Mouse (Mus musculus): ENCODE measurements around the gene Dusp9. TPM values are rescaled to one million over a fixed set of nuclear protein-coding genes. Genes with fewer than 3 reads are reported as not detected.

Dusp9 gene
- polyA plus RNA-seq, 1 experiment from 2014 or later, result 6.3 TPM

GRCm38 (mm10) chrX:73639901-73640469 lies 766 bp downstream of the Dusp9 start:
- Histone ChIP-seq H3K9ac (peak overlapping the region; percentile 56), H3K4me3 (peak overlapping the region; percentile 48), H3K4me2 (peak overlapping the region; percentile 72), H3K4me1 (peaks cover 9% of the 10 kb centered on the region), H3K27me3 (replicated peaks) (peaks cover 89% of the 10 kb centered on the region), H3K36me3 (no peaks in the 10 kb centered on the region), H3K9me3 (no peaks in the 10 kb centered on the region), H3K27ac (replicated peaks) (no peak overlapping the region)
- ATAC-seq (ENCODE audit: extremely low read depth, insufficient number of reproducible peaks, low FRiP score, low TSS enrichment), result peak; percentile 35; the same call in 1 of the 2 replicates
- 10% methylated on average over 40 of the region's 41 CpGs for WGBS

DNA sequence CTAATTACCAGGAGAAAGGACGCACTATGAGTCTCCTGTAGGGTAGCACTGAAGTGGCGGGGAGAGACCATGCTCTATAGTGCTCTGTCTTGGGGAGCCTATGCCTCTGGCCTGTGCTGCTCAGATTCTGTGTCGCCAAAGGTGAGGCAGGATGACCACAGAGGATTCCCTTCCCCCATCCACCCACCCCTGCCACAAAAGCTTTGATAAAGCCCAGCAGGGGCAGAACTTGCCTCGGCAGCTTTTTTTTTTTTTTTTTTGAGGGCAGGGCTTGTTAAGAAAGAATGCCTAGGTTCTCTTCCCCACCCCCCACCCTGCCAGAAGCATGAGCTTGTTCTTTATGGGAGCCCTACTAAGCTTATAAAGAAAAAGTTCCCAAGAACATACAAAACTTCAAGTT lies 5.9 kb downstream of the Dusp9 start:
- 22% methylated on average over 4 of the region's 4 CpGs for WGBS
- no peak for ATAC-seq (ENCODE audit: extremely low read depth, insufficient number of reproducible peaks, low FRiP score, low TSS enrichment)
- H3K9me3 ChIP-seq, result no peaks in the 10 kb centered on the region

DNA sequence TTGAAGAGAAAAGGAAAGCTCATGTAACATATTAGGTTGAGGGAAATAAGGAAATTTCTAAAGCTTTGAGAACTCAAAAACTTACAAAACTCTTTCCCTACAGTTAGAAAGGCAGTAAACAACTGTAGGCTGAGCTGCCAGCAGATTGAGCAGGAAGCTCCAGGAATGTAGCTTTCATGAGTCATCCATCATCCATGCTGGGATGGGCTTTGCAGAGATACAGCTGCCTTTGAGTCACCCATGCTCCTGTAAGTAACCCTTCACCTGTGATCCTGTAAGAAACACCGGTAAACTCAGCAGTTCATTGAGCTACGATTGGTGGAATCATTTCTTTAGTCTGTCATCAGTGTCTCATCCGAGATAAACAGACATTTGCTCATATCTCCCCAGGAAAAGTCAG lies 11.7 kb downstream of the Dusp9 start:
- Histone ChIP-seq H3K36me3 (no peaks in the 10 kb centered on the region), H3K4me3 (no peak overlapping the region), H3K9me3 (no peaks in the 10 kb centered on the region), H3K27me3 (replicated peaks) (peaks cover 19% of the 10 kb centered on the region), H3K27ac (replicated peaks) (no peak overlapping the region), H3K4me1 (no peaks in the 10 kb centered on the region), H3K4me2 (no peak overlapping the region), H3K9ac (no peak overlapping the region)
- ATAC-seq (ENCODE audit: extremely low read depth, insufficient number of reproducible peaks, low FRiP score, low TSS enrichment), result no peak
- WGBS, result 47% methylated on average over 3 of the region's 3 CpGs

More for the DNA sequence above, 5.9 kb downstream of the Dusp9 start:
- Histone ChIP-seq H3K36me3 (no peaks in the 10 kb centered on the region), H3K27ac (replicated peaks) (no peak overlapping the region), H3K4me1 (no peaks in the 10 kb centered on the region), H3K27me3 (replicated peaks) (peaks cover 40% of the 10 kb centered on the region), H3K9ac (no peak overlapping the region), H3K4me2 (no peak overlapping the region), H3K4me3 (no peak overlapping the region)

DNA sequence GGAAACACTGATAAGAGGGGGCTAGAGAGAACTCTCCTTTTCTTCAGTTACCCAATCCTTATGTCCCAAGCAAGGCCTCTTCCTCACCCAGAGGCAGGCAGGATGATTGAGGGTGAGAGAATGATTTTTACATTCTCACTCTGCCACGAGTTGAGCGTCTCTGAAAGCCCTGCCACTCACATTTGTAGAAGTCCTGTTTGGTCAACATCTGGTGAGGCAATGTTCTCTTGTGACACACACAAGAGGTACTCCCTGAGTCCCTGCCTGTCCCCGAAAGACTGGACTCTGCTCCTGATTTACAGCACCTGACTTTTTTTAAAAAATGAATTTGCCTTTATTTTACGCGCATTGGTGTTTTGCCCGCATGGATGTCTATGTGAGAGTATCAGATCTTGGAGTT lies 14.2 kb downstream of the Dusp9 start:
- Histone ChIP-seq H3K27me3 (replicated peaks) (peaks cover 31% of the 10 kb centered on the region), H3K9ac (no peak overlapping the region), H3K4me1 (no peaks in the 10 kb centered on the region), H3K36me3 (no peaks in the 10 kb centered on the region), H3K9me3 (no peaks in the 10 kb centered on the region), H3K4me2 (no peak overlapping the region), H3K4me3 (no peak overlapping the region), H3K27ac (replicated peaks) (no peak overlapping the region)
- no peak for ATAC-seq (ENCODE audit: extremely low read depth, insufficient number of reproducible peaks, low FRiP score, low TSS enrichment)
- WGBS, result 82% methylated on average over 6 of the region's 6 CpGs

GRCm38 (mm10) chrX:73654177-73654576 lies 15.0 kb downstream of the Dusp9 start:
- no peak for ATAC-seq (ENCODE audit: extremely low read depth, insufficient number of reproducible peaks, low FRiP score, low TSS enrichment)
- Histone ChIP-seq H3K9ac (no peak overlapping the region), H3K4me3 (no peak overlapping the region), H3K9me3 (no peaks in the 10 kb centered on the region), H3K27me3 (replicated peaks) (peaks cover 31% of the 10 kb centered on the region), H3K27ac (replicated peaks) (no peak overlapping the region), H3K4me2 (no peak overlapping the region), H3K36me3 (no peaks in the 10 kb centered on the region), H3K4me1 (no peaks in the 10 kb centered on the region)
- WGBS, result 14% methylated on average over 6 of the region's 6 CpGs

GRCm38 (mm10) chrX:73655529-73655928 lies 16.3 kb downstream of the Dusp9 start:
- no peaks in the 10 kb centered on the region for H3K36me3 ChIP-seq
- H3K4me2 ChIP-seq, result no peak overlapping the region
- H3K27me3 ChIP-seq (replicated peaks), result peaks cover 34% of the 10 kb centered on the region
- H3K4me3 ChIP-seq, result no peak overlapping the region
- H3K4me1 ChIP-seq, result no peaks in the 10 kb centered on the region
- no peaks in the 10 kb centered on the region for H3K9me3 ChIP-seq
- ATAC-seq (ENCODE audit: extremely low read depth, insufficient number of reproducible peaks, low FRiP score, low TSS enrichment), result no peak
- H3K27ac ChIP-seq (replicated peaks), result no peak overlapping the region
- WGBS, result 36% methylated on average over 3 of the region's 3 CpGs
- no peak overlapping the region for H3K9ac ChIP-seq

- H3K4me1 ChIP-seq, result no peaks in the 10 kb centered on the region
- ATAC-seq (ENCODE audit: extremely low read depth, insufficient number of reproducible peaks, low FRiP score, low TSS enrichment), result no peak
- no peak overlapping the region for H3K4me2 ChIP-seq
- peaks cover 32% of the 10 kb centered on the region for H3K27me3 ChIP-seq (replicated peaks)
- H3K27ac ChIP-seq (replicated peaks), result no peak overlapping the region
- no peaks in the 10 kb centered on the region for H3K9me3 ChIP-seq
- no peak overlapping the region for H3K9ac ChIP-seq
- H3K4me3 ChIP-seq, result no peak overlapping the region
- 45% methylated on average over 7 of the region's 7 CpGs for WGBS
- no peaks in the 10 kb centered on the region for H3K36me3 ChIP-seq
Measured at GRCm38 (mm10) chrX:73658391-73658790, 19.2 kb downstream of the Dusp9 start.

DNA sequence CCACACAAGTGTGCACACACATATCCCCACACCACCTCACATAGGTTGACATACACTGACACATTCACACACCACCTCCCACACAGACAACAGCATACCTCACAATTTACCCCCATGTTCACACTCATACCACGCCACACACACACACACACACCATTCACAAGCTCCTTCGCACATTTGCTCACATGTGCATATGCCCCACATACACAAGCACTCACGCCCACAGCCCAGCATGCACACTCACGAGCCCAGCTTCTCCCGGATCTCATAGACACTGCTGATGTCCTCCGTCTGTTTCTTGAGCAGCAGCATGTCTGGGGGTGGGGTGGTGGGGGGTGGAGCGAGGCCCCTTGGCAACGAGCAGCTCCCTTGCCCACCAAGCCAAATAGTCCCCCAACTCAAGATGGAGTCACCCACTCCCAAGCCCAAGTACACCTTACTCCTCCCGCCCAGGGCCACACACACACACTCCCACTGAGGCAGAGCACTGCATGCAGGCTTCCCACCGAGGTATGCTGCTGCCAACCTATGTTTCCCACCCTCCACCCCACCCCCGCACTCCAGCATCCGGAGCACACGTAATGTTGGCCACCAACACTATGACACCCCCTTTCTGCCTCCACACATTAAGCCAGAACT lies 19.8 kb downstream of the Dusp9 start:
- Histone ChIP-seq H3K9me3 (no peaks in the 10 kb centered on the region), H3K9ac (no peak overlapping the region; the same call in 1 of the 2 replicates), H3K36me3 (no peaks in the 10 kb centered on the region), H3K4me1 (no peaks in the 10 kb centered on the region), H3K4me3 (peak overlapping the region; percentile 56), H3K27me3 (replicated peaks) (peaks cover 26% of the 10 kb centered on the region), H3K27ac (replicated peaks) (no peak overlapping the region), H3K4me2 (peak overlapping the region; percentile 78)
- ATAC-seq (ENCODE audit: extremely low read depth, insufficient number of reproducible peaks, low FRiP score, low TSS enrichment), result no peak
- 55% methylated on average over 13 of the region's 13 CpGs for WGBS

DNA sequence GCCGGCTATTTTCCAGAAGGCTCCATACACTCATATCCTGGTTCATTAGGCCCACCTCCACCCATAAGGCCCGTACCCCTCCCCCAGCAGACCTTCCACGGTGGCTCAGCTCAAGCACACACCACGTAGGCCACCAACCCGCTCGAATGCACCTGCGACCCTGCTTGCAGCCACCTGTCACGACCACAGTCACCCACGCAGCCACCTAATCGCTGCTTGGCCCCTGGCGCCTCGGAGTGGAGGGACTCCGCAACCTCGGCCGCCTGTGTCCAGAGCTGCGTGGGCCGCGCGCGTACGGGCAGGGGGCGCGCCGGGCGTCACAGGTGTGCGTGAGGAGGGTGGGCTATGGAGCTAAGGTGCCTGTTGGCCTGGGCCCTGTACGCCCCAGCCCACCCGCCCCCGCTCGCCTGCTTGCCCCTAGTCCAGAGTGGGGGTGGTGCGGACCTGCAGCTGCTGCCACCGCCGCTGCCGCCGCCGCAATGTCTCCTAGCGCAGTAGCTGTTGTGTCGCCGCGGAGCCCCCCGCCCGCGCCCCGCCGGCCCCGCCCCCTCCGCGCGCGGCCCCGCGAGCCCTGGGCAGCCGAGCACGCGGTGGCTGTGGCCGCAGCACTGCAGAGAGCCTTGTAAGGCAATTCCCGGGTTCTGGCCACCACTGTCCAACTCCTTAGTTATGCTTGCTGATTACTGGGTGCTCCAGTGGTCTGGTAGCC lies 20.5 kb downstream of the Dusp9 start, which contains the start of gene Pnck:
Gene Pnck (minus strand): TSS at position 543 of the 709 bp plus-strand sequence.
- H3K9me3 ChIP-seq, result no peaks in the 10 kb centered on the region
- H3K27ac ChIP-seq (replicated peaks), result no peak within 1 kb of the TSS
- H3K9ac ChIP-seq, result peak within 1 kb of the TSS; percentile 79
- no peak; the same call in 1 of the 2 replicates for ATAC-seq (ENCODE audit: extremely low read depth, insufficient number of reproducible peaks, low FRiP score, low TSS enrichment)
- WGBS, result 22% methylated on average over 31 of the region's 57 CpGs
- H3K27me3 ChIP-seq (replicated peaks), result peaks cover 26% of the 10 kb centered on the region
- H3K36me3 ChIP-seq, result no peaks in the 10 kb centered on the region
- H3K4me1 ChIP-seq, result no peaks in the 10 kb centered on the region
- peak within 1 kb of the TSS; percentile 56 for H3K4me3 ChIP-seq
- peak within 1 kb of the TSS; percentile 78 for H3K4me2 ChIP-seq

- peaks cover 26% of the 10 kb centered on the region for H3K27me3 ChIP-seq (replicated peaks)
- no peaks in the 10 kb centered on the region for H3K9me3 ChIP-seq
- H3K9ac ChIP-seq, result peak overlapping the region; percentile 79
- H3K4me1 ChIP-seq, result no peaks in the 10 kb centered on the region
- ATAC-seq (ENCODE audit: extremely low read depth, insufficient number of reproducible peaks, low FRiP score, low TSS enrichment), result no peak
- no peak overlapping the region for H3K27ac ChIP-seq (replicated peaks)
- WGBS, result 63% methylated on average over 3 of the region's 3 CpGs
- H3K36me3 ChIP-seq, result no peaks in the 10 kb centered on the region
- H3K4me3 ChIP-seq, result peak overlapping the region; percentile 56
- peak overlapping the region; percentile 78 for H3K4me2 ChIP-seq
Measured at GRCm38 (mm10) chrX:73660284-73660665, 21.1 kb downstream of the Dusp9 start.

GRCm38 (mm10) chrX:73663143-73663542 lies 23.9 kb downstream of the Dusp9 start:
- Histone ChIP-seq H3K4me1 (no peaks in the 10 kb centered on the region), H3K4me2 (no peak overlapping the region), H3K4me3 (no peak overlapping the region), H3K27me3 (replicated peaks) (peaks cover 13% of the 10 kb centered on the region; the same call in 1 of the 2 replicates), H3K9ac (no peak overlapping the region), H3K36me3 (no peaks in the 10 kb centered on the region), H3K27ac (replicated peaks) (no peak overlapping the region), H3K9me3 (no peaks in the 10 kb centered on the region)
- no peak for ATAC-seq (ENCODE audit: extremely low read depth, insufficient number of reproducible peaks, low FRiP score, low TSS enrichment)

Measured in heart, embryonic 13.5 days (tissue).